Mouse (Mus musculus): Measurements from ENCODE around the gene Ephb3. TPM values are rescaled to one million over a fixed set of nuclear protein-coding genes. Genes with fewer than 3 reads are reported as not detected.

Gene Ephb3
- polyA plus RNA-seq, 1 experiment from 2014 or later = 19.7 TPM

GRCm38 (mm10) chr16:21210204-21210603 is 5.6 kb downstream of the Ephb3 start:
- Histone ChIP-seq H3K9me3 (no peaks in the 10 kb centered on the region), H3K27ac (peak overlapping the region; percentile 87), H3K4me1 (peaks cover 91% of the 10 kb centered on the region), H3K36me3 (replicated peaks) (peaks cover 41% of the 10 kb centered on the region), H3K27me3 (ENCODE audit: poor library complexity, severe bottlenecking) (peaks cover 39% of the 10 kb centered on the region), H3K4me3 (peak overlapping the region; percentile 48)
- WGBS = 8% methylated on average over 5 of the region's 5 CpGs
- DNase-seq (ENCODE audit: extremely low spot score, low spot score) = no peak

- no peaks in the 10 kb centered on the region for H3K9me3 ChIP-seq
- peak overlapping the region; percentile 48 for H3K4me3 ChIP-seq
- H3K27ac ChIP-seq = peak overlapping the region; percentile 87
- H3K27me3 ChIP-seq (ENCODE audit: poor library complexity, severe bottlenecking) = peaks cover 39% of the 10 kb centered on the region
- under 1% methylated on average over 25 of the region's 25 CpGs for WGBS
- peak; percentile 90 for DNase-seq (ENCODE audit: extremely low spot score, low spot score)
- H3K4me1 ChIP-seq = peaks cover 91% of the 10 kb centered on the region
- H3K36me3 ChIP-seq (replicated peaks) = peaks cover 46% of the 10 kb centered on the region
Observed at GRCm38 (mm10) chr16:21210667-21211338, 6.2 kb downstream of the Ephb3 start.

GRCm38 (mm10) chr16:21211501-21211900 is 6.9 kb downstream of the Ephb3 start:
- no peak for DNase-seq (ENCODE audit: extremely low spot score, low spot score)
- Histone ChIP-seq H3K27me3 (ENCODE audit: poor library complexity, severe bottlenecking) (peaks cover 38% of the 10 kb centered on the region), H3K4me3 (peak overlapping the region; percentile 48), H3K27ac (peak overlapping the region; percentile 87), H3K9me3 (no peaks in the 10 kb centered on the region), H3K4me1 (peaks cover 91% of the 10 kb centered on the region), H3K36me3 (replicated peaks) (peaks cover 53% of the 10 kb centered on the region)
- 35% methylated on average over 4 of the region's 4 CpGs for WGBS

- 6% methylated on average over 1 of the region's 1 CpGs for whole genome bisulfite sequencing
- Histone ChIP-seq H3K27ac (peak overlapping the region; percentile 87), H3K4me1 (peaks cover 91% of the 10 kb centered on the region), H3K9me3 (no peaks in the 10 kb centered on the region), H3K36me3 (replicated peaks) (peaks cover 59% of the 10 kb centered on the region), H3K27me3 (ENCODE audit: poor library complexity, severe bottlenecking) (peaks cover 36% of the 10 kb centered on the region), H3K4me3 (peak overlapping the region; percentile 30)
- peak; percentile 70 for DNase-seq (ENCODE audit: extremely low spot score, low spot score)
Observed at GRCm38 (mm10) chr16:21212369-21212768, 7.8 kb downstream of the Ephb3 start.

- peaks cover 76% of the 10 kb centered on the region for H3K4me1 ChIP-seq
- H3K36me3 ChIP-seq (replicated peaks) = peaks cover 66% of the 10 kb centered on the region
- no peak for DNase-seq (ENCODE audit: extremely low spot score, low spot score)
- H3K27ac ChIP-seq = no peak overlapping the region
- peaks cover 35% of the 10 kb centered on the region for H3K27me3 ChIP-seq (ENCODE audit: poor library complexity, severe bottlenecking)
- H3K4me3 ChIP-seq = no peak overlapping the region
- WGBS = 95% methylated on average over 7 of the region's 7 CpGs
- H3K9me3 ChIP-seq = no peaks in the 10 kb centered on the region
Observed at GRCm38 (mm10) chr16:21213939-21214338, 9.4 kb downstream of the Ephb3 start.

GRCm38 (mm10) chr16:21214803-21215202 is 10.2 kb downstream of the Ephb3 start:
- WGBS = 91% methylated on average over 17 of the region's 17 CpGs
- Histone ChIP-seq H3K27me3 (ENCODE audit: poor library complexity, severe bottlenecking) (peaks cover 27% of the 10 kb centered on the region), H3K4me3 (no peak overlapping the region), H3K36me3 (replicated peaks) (peaks cover 66% of the 10 kb centered on the region), H3K4me1 (peaks cover 67% of the 10 kb centered on the region), H3K9me3 (no peaks in the 10 kb centered on the region), H3K27ac (peak overlapping the region; percentile 44; the same call in 1 of the 2 replicates)
- DNase-seq (ENCODE audit: extremely low spot score, low spot score) = no peak

- peak; percentile 49 for DNase-seq (ENCODE audit: extremely low spot score, low spot score)
- Histone ChIP-seq H3K4me3 (peak overlapping the region; percentile 13), H3K27ac (peak overlapping the region; percentile 48; the same call in 1 of the 2 replicates), H3K27me3 (ENCODE audit: poor library complexity, severe bottlenecking) (peaks cover 24% of the 10 kb centered on the region), H3K4me1 (peaks cover 54% of the 10 kb centered on the region), H3K36me3 (replicated peaks) (peaks cover 79% of the 10 kb centered on the region), H3K9me3 (no peaks in the 10 kb centered on the region)
- 23% methylated on average over 4 of the region's 4 CpGs for WGBS
Observed at GRCm38 (mm10) chr16:21216047-21216446, 11.5 kb downstream of the Ephb3 start.

GRCm38 (mm10) chr16:21217233-21217632 is 12.7 kb downstream of the Ephb3 start:
- DNase-seq (ENCODE audit: extremely low spot score, low spot score) = no peak
- Histone ChIP-seq H3K27me3 (ENCODE audit: poor library complexity, severe bottlenecking) (peaks cover 23% of the 10 kb centered on the region), H3K4me3 (no peak overlapping the region), H3K4me1 (peaks cover 43% of the 10 kb centered on the region), H3K27ac (peak overlapping the region; percentile 48; the same call in 1 of the 2 replicates), H3K36me3 (replicated peaks) (peaks cover 91% of the 10 kb centered on the region), H3K9me3 (no peaks in the 10 kb centered on the region)
- WGBS = 87% methylated on average over 14 of the region's 14 CpGs

- Histone ChIP-seq H3K36me3 (replicated peaks) (peaks cover 98% of the 10 kb centered on the region), H3K27me3 (ENCODE audit: poor library complexity, severe bottlenecking) (peaks cover 19% of the 10 kb centered on the region)
- 89% methylated on average over 4 of the region's 4 CpGs for WGBS
Observed at GRCm38 (mm10) chr16:21219656-21220055, 15.1 kb downstream of the Ephb3 start.

GRCm38 (mm10) chr16:21223038-21223437 is 18.5 kb downstream of the Ephb3 start:
- Histone ChIP-seq H3K27ac (no peak overlapping the region), H3K9me3 (no peaks in the 10 kb centered on the region)
- WGBS = 93% methylated on average over 3 of the region's 3 CpGs

More at GRCm38 (mm10) chr16:21219656-21220055, 15.1 kb downstream of the Ephb3 start:
- H3K9me3 ChIP-seq = no peaks in the 10 kb centered on the region
- no peak overlapping the region for H3K4me3 ChIP-seq
- no peak overlapping the region for H3K27ac ChIP-seq
- DNase-seq (ENCODE audit: extremely low spot score, low spot score) = no peak
- H3K4me1 ChIP-seq = peaks cover 46% of the 10 kb centered on the region

GRCm38 (mm10) chr16:21224648-21225240 is 20.2 kb downstream of the Ephb3 start:
- Histone ChIP-seq H3K27me3 (ENCODE audit: poor library complexity, severe bottlenecking) (peaks cover 7% of the 10 kb centered on the region), H3K9me3 (no peaks in the 10 kb centered on the region), H3K36me3 (replicated peaks) (peaks cover 48% of the 10 kb centered on the region), H3K4me1 (peaks cover 25% of the 10 kb centered on the region), H3K27ac (peak overlapping the region; percentile 53), H3K4me3 (no peak overlapping the region)
- WGBS = 20% methylated on average over 4 of the region's 4 CpGs
- DNase-seq (ENCODE audit: extremely low spot score, low spot score) = no peak

More at GRCm38 (mm10) chr16:21223038-21223437, 18.5 kb downstream of the Ephb3 start:
- Histone ChIP-seq H3K4me1 (peaks cover 25% of the 10 kb centered on the region), H3K36me3 (replicated peaks) (peaks cover 66% of the 10 kb centered on the region), H3K27me3 (ENCODE audit: poor library complexity, severe bottlenecking) (peaks cover 6% of the 10 kb centered on the region), H3K4me3 (no peak overlapping the region)
- DNase-seq (ENCODE audit: extremely low spot score, low spot score) = no peak

GRCm38 (mm10) chr16:21226629-21227028 is 22.1 kb downstream of the Ephb3 start:
- peaks cover 26% of the 10 kb centered on the region for H3K4me1 ChIP-seq
- H3K36me3 ChIP-seq (replicated peaks) = peaks cover 30% of the 10 kb centered on the region
- no peak overlapping the region for H3K27ac ChIP-seq
- no peak overlapping the region for H3K4me3 ChIP-seq
- no peaks in the 10 kb centered on the region for H3K9me3 ChIP-seq
- H3K27me3 ChIP-seq (ENCODE audit: poor library complexity, severe bottlenecking) = peaks cover 14% of the 10 kb centered on the region
- 74% methylated on average over 6 of the region's 6 CpGs for WGBS
- DNase-seq (ENCODE audit: extremely low spot score, low spot score) = no peak

GRCm38 (mm10) chr16:21235135-21235534 is 30.6 kb downstream of the Ephb3 start:
- Histone ChIP-seq H3K36me3 (replicated peaks) (no peaks in the 10 kb centered on the region), H3K27me3 (ENCODE audit: poor library complexity, severe bottlenecking) (peaks cover 15% of the 10 kb centered on the region), H3K27ac (no peak overlapping the region), H3K4me1 (peaks cover 31% of the 10 kb centered on the region), H3K9me3 (no peaks in the 10 kb centered on the region; the same call in 1 of the 2 replicates), H3K4me3 (no peak overlapping the region)
- DNase-seq (ENCODE audit: extremely low spot score, low spot score) = no peak
- 74% methylated on average over 8 of the region's 8 CpGs for WGBS
